8 mouse cellular contexts compared by ENCODE assay signal in the genomic region with DNA sequence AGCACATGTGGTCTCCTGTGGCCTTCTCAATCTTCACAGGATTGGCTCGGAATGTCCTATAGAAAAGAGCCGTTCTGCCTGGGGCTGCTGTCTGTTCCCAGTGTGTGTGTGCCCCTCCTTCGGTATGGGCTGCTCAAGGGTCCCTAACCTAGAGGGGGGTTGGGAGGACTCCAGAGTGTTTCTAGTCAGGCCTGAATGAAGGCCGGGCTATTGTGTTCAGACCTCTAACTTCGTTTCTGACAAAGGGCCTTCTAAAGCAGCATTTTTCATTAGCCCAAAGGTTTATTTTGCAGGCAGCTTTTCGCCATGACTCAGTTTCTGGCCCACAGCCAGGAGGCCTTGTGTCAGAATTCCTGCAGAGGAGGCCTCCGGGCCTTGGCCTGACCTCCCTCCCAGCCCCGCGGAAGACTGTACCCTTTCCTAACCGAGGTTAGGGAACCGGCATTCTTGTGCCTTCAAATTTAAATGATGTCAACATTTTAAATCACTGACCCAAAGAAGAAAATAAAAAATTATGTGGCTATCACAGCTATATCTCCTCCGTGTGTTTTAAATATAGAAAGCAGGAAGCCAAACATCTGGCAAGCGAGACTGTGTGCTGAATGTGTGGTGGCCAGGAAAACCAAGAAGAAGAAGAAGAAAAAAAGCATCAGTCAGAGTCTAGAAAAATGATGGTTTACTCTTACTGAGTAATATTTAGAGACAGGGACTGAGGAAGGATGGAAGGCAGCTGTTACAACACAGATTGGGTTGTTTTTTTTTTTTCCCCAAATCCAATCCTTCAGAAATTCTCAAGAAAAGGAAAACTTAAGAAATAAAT. TPM values are rescaled to one million over a fixed set of nuclear protein-coding genes. Genes with fewer than 3 reads are reported as not detected.
DNase-seq lines count a peak whose midpoint lies in the region; ATAC-seq and TF ChIP-seq lines count a peak whose summit lies in the region.

No protein-coding gene starts in this region.

- ATAC-seq in embryonic facial prominence, embryonic 12.5 days (ENCODE audit: insufficient number of reproducible peaks, insufficient read depth, low FRiP score, low TSS enrichment), result peak; percentile 77
- ATAC-seq in midbrain, embryonic 12.5 days (ENCODE audit: low FRiP score, low read depth), result peak; percentile 90
- ATAC-seq in stomach, embryonic 14.5 days (ENCODE audit: insufficient number of reproducible peaks, insufficient read depth, low FRiP score, low read depth), result peak; percentile 79; the same call in 1 of the 2 replicates
- ATAC-seq in erythroid progenitor cell, adult 5-6 weeks (replicated peaks; ENCODE audit: low FRiP score, poor library complexity, severe bottlenecking), result no peak

- no peak for TF ChIP-seq CTCF in heart, adult 2 months (IDR thresholded peaks at IDR 0.05)
- no peak for TF ChIP-seq CTCF in kidney, adult 2 months (conservative IDR thresholded peaks at IDR 0.05; ENCODE audit: insufficient read depth, insufficient read length, low read depth, low read length)

- no peak overlapping the region for H3K4me3 ChIP-seq in embryonic facial prominence, embryonic 12.5 days
- peak overlapping the region; percentile 7; the same call in 1 of the 2 replicates for H3K4me3 ChIP-seq in heart, adult 2 months
- no peak overlapping the region for H3K4me3 ChIP-seq in kidney, adult 2 months (ENCODE audit: insufficient read depth, low read depth, low read length)
- H3K4me3 ChIP-seq in midbrain, embryonic 12.5 days, result no peak overlapping the region
- H3K4me3 ChIP-seq in stomach, embryonic 14.5 days (ENCODE audit: low read depth, low read length), result no peak overlapping the region

- H3K27me3 ChIP-seq in embryonic facial prominence, embryonic 12.5 days, result no peaks in the 10 kb centered on the region
- no peaks in the 10 kb centered on the region for H3K27me3 ChIP-seq in heart, adult 2 months (ENCODE audit: control insufficient read depth, insufficient read depth, low read length)
- H3K27me3 ChIP-seq in kidney, adult 2 months (replicated peaks; ENCODE audit: control insufficient read depth, insufficient read depth, low read length), result no peaks in the 10 kb centered on the region
- H3K27me3 ChIP-seq in midbrain, embryonic 12.5 days, result no peaks in the 10 kb centered on the region
- H3K27me3 ChIP-seq in stomach, embryonic 14.5 days (ENCODE audit: control insufficient read depth, insufficient read depth, low read length), result no peaks in the 10 kb centered on the region

- 0 out of 2 replicates have a peak, but pooled peaks have one; percentile 17 for TF ChIP-seq EP300 in heart, adult 2 months (IDR thresholded peaks at IDR 0.05; ENCODE audit: insufficient read depth, low read depth, low read length)

- H3K27ac ChIP-seq in embryonic facial prominence, embryonic 12.5 days, result peak overlapping the region; percentile 92
- H3K27ac ChIP-seq in heart, adult 2 months, result peak overlapping the region; percentile 94
- H3K27ac ChIP-seq in kidney, adult 2 months (ENCODE audit: insufficient read depth, low read depth, low read length), result peak overlapping the region; percentile 85
- peak overlapping the region; percentile 67 for H3K27ac ChIP-seq in midbrain, embryonic 12.5 days (replicated peaks)
- H3K27ac ChIP-seq in stomach, embryonic 14.5 days (ENCODE audit: low read length), result peak overlapping the region; percentile 95

- H3K79me2 ChIP-seq in heart, adult 2 months (replicated peaks; ENCODE audit: control insufficient read depth, insufficient read depth, low read length), result no peaks in the 10 kb centered on the region

- 15% methylated on average over 13 of the region's 13 CpGs for WGBS in embryonic facial prominence, embryonic 12.5 days
- 7% methylated on average over 13 of the region's 13 CpGs for WGBS in heart, adult 2 months
- WGBS in kidney, adult 2 months, result 7% methylated on average over 13 of the region's 13 CpGs
- WGBS in midbrain, embryonic 12.5 days, result 37% methylated on average over 13 of the region's 13 CpGs
- 8% methylated on average over 13 of the region's 13 CpGs for WGBS in stomach, embryonic 14.5 days

- peaks cover 7% of the 10 kb centered on the region; the same call in 1 of the 2 replicates for H3K4me1 ChIP-seq in embryonic facial prominence, embryonic 12.5 days
- peaks cover 5% of the 10 kb centered on the region for H3K4me1 ChIP-seq in heart, adult 2 months (ENCODE audit: control insufficient read depth, insufficient read depth, low read length)
- H3K4me1 ChIP-seq in kidney, adult 2 months (ENCODE audit: control insufficient read depth, insufficient read depth, low read length), result peaks cover 5% of the 10 kb centered on the region; the same call in 1 of the 2 replicates
- H3K4me1 ChIP-seq in midbrain, embryonic 12.5 days, result peaks cover 15% of the 10 kb centered on the region
- peaks cover 9% of the 10 kb centered on the region; the same call in 1 of the 2 replicates for H3K4me1 ChIP-seq in stomach, embryonic 14.5 days (ENCODE audit: control insufficient read depth, insufficient read depth, low read length)

- no peak overlapping the region; the same call in 1 of the 2 replicates for H3K4me2 ChIP-seq in embryonic facial prominence, embryonic 12.5 days (replicated peaks)
- 0 out of 2 replicates have a peak overlapping the region, but pooled peaks have one; percentile 6 for H3K4me2 ChIP-seq in midbrain, embryonic 12.5 days (replicated peaks)
- H3K4me2 ChIP-seq in stomach, embryonic 14.5 days (replicated peaks; ENCODE audit: low read depth, low read length), result 0 out of 2 replicates have a peak overlapping the region, but pooled peaks have one; percentile 0

- DNase-seq in adrenal gland, postnatal 14 days, result peak; percentile 98
- peak; percentile 91 to 92 for DNase-seq in heart, adult 2 months
- peak; percentile 96 for DNase-seq in kidney, adult 2 months
- peak; percentile 72 for DNase-seq in left cerebral cortex, postnatal 4 days

- no peak for TF ChIP-seq POLR2A in heart, adult 2 months (IDR thresholded peaks at IDR 0.05; ENCODE audit: insufficient read depth, low read depth, low read length)
- no peak for TF ChIP-seq POLR2A in kidney, adult 2 months (IDR thresholded peaks at IDR 0.05; ENCODE audit: low read depth, low read length)

- no peaks in the 10 kb centered on the region for H3K9me3 ChIP-seq in embryonic facial prominence, embryonic 12.5 days
- no peaks in the 10 kb centered on the region for H3K9me3 ChIP-seq in midbrain, embryonic 12.5 days
- H3K9me3 ChIP-seq in stomach, embryonic 14.5 days (ENCODE audit: control insufficient read depth, low read depth, low read length), result no peaks in the 10 kb centered on the region

- H3K9ac ChIP-seq in embryonic facial prominence, embryonic 12.5 days, result no peak overlapping the region
- H3K9ac ChIP-seq in heart, adult 2 months (ENCODE audit: low read depth, low read length), result peak overlapping the region; percentile 52
- H3K9ac ChIP-seq in midbrain, embryonic 12.5 days (replicated peaks), result no peak overlapping the region; the same call in 1 of the 2 replicates
- H3K9ac ChIP-seq in stomach, embryonic 14.5 days (replicated peaks; ENCODE audit: low read depth, low read length), result peak overlapping the region; percentile 4; the same call in 1 of the 2 replicates

- intact Hi-C loops in heart, adult 2 months (cut with DNase I), result no loop called here
- intact Hi-C loops in left cerebral cortex, postnatal 4 days (cut with DNase I), result no loop called here

- H3K36me3 ChIP-seq in embryonic facial prominence, embryonic 12.5 days, result no peaks in the 10 kb centered on the region
- peaks cover 4% of the 10 kb centered on the region for H3K36me3 ChIP-seq in heart, adult 2 months (ENCODE audit: control insufficient read depth, insufficient read depth, low read length)
- no peaks in the 10 kb centered on the region for H3K36me3 ChIP-seq in kidney, adult 2 months (ENCODE audit: control insufficient read depth, insufficient read depth, low read length)
- no peaks in the 10 kb centered on the region for H3K36me3 ChIP-seq in midbrain, embryonic 12.5 days
- no peaks in the 10 kb centered on the region for H3K36me3 ChIP-seq in stomach, embryonic 14.5 days (ENCODE audit: control insufficient read depth, insufficient read depth, low read length)

RNA-seq across cellular contexts. Expression of a gene that starts 53.0 kb away (rescaled TPM):
- not detected in 2 replicates for total RNA-seq in adrenal gland, postnatal 14 days (2021)
- 3.4 and 3.7 TPM in 2 replicates for polyA plus RNA-seq in embryonic facial prominence, embryonic 12.5 days (2016; fragmentation: Nextera tagmentation; extraction: Ambion mirVana)
- under 1 TPM in 1 of 2 experiments, not detected in 1; 0.30 TPM for total RNA-seq in heart, adult 2 months (2021)
- 0.23 TPM in 1 of 2 replicates, not detected in the other for polyA plus RNA-seq in heart, adult 2 months (2012; rRNA removed)
- not detected in 2 replicates for polyA plus RNA-seq in kidney, adult 2 months (2012; rRNA removed)
- total RNA-seq in left cerebral cortex, postnatal 4 days (2021), result 1 to 10 TPM; 1.2 to 2.4 TPM
- polyA plus RNA-seq in midbrain, embryonic 12.5 days (2016; fragmentation: Nextera tagmentation; extraction: Ambion mirVana), result 1.5 and 1.6 TPM in 2 replicates
- 1.0 and 1.6 TPM in 2 replicates for polyA plus RNA-seq in stomach, embryonic 14.5 days (2014; fragmentation: Nextera tagmentation; extraction: Ambion mirVana)
- not detected in 2 replicates for total RNA-seq in erythroid progenitor cell, adult 5-6 weeks (2015; ENCODE audit: low replicate concordance)
- total RNA-seq in erythroid progenitor cell, adult 5-6 weeks (2017; ENCODE audit: low replicate concordance), result not detected in 2 replicates

RNA-seq across cellular contexts. Expression of a gene that starts 53.1 kb away (rescaled TPM):
- 6.7 and 9.1 TPM in 2 replicates for total RNA-seq in adrenal gland, postnatal 14 days (2021)
- 4.4 and 5.3 TPM in 2 replicates for polyA plus RNA-seq in embryonic facial prominence, embryonic 12.5 days (2016; fragmentation: Nextera tagmentation; extraction: Ambion mirVana)
- 1 to 10 TPM; 5.0 to 7.0 TPM for total RNA-seq in heart, adult 2 months (2021)
- polyA plus RNA-seq in heart, adult 2 months (2012; rRNA removed), result 4.2 and 7.2 TPM in 2 replicates
- 5.3 and 5.9 TPM in 2 replicates for polyA plus RNA-seq in kidney, adult 2 months (2012; rRNA removed)
- 10 to 100 TPM; 19.5 to 24.2 TPM for total RNA-seq in left cerebral cortex, postnatal 4 days (2021)
- 5.5 and 6.0 TPM in 2 replicates for polyA plus RNA-seq in midbrain, embryonic 12.5 days (2016; fragmentation: Nextera tagmentation; extraction: Ambion mirVana)
- 5.0 and 6.7 TPM in 2 replicates for polyA plus RNA-seq in stomach, embryonic 14.5 days (2014; fragmentation: Nextera tagmentation; extraction: Ambion mirVana)
- total RNA-seq in erythroid progenitor cell, adult 5-6 weeks (2015; ENCODE audit: low replicate concordance), result 1.1 and 1.7 TPM in 2 replicates
- total RNA-seq in erythroid progenitor cell, adult 5-6 weeks (2017; ENCODE audit: low replicate concordance), result 1.3 and 2.2 TPM in 2 replicates

RNA-seq across cellular contexts. Expression of a gene that starts 59.1 kb away (rescaled TPM):
- total RNA-seq in adrenal gland, postnatal 14 days (2021), result 7.2 and 7.8 TPM in 2 replicates
- 23.5 and 25.3 TPM in 2 replicates for polyA plus RNA-seq in embryonic facial prominence, embryonic 12.5 days (2016; fragmentation: Nextera tagmentation; extraction: Ambion mirVana)
- 1 to 10 TPM; 4.6 to 5.6 TPM for total RNA-seq in heart, adult 2 months (2021)
- polyA plus RNA-seq in heart, adult 2 months (2012; rRNA removed), result 1.7 and 3.2 TPM in 2 replicates
- 7.7 and 8.5 TPM in 2 replicates for polyA plus RNA-seq in kidney, adult 2 months (2012; rRNA removed)
- 10 to 100 TPM; 21.9 to 23.2 TPM for total RNA-seq in left cerebral cortex, postnatal 4 days (2021)
- 16.9 and 20.9 TPM in 2 replicates for polyA plus RNA-seq in midbrain, embryonic 12.5 days (2016; fragmentation: Nextera tagmentation; extraction: Ambion mirVana)
- polyA plus RNA-seq in stomach, embryonic 14.5 days (2014; fragmentation: Nextera tagmentation; extraction: Ambion mirVana), result 14.1 and 15.1 TPM in 2 replicates
- total RNA-seq in erythroid progenitor cell, adult 5-6 weeks (2015; ENCODE audit: low replicate concordance), result 4.0 and 7.5 TPM in 2 replicates
- total RNA-seq in erythroid progenitor cell, adult 5-6 weeks (2017; ENCODE audit: low replicate concordance), result 2.3 and 3.3 TPM in 2 replicates

Comparison
In these comparisons a context has a peak if more than half of its experiments do, and no peak if none do; other contexts are left out.
1. H3K9ac ChIP-seq: peak in heart, adult 2 months (single experiment) and stomach, embryonic 14.5 days (single experiment); none in embryonic facial prominence, embryonic 12.5 days (single experiment) and midbrain, embryonic 12.5 days (single experiment).
2. Peak in every context shown above with its lines, with median percentiles within 50 percentile points of each other: DNase-seq and H3K27ac ChIP-seq.